Mouse (Mus musculus): ENCODE measurements around the gene Carmil2.

Gene Carmil2

GRCm38 (mm10) chr8:105722861-105723260 is 36.8 kb downstream of the Carmil2 start:
- DNase-seq (ENCODE audit: low spot score), result no peak

GRCm38 (mm10) chr8:105725726-105726125 is 39.7 kb downstream of the Carmil2 start:
- DNase-seq (ENCODE audit: low spot score), result no peak

GRCm38 (mm10) chr8:105727397-105728124 is 41.5 kb downstream of the Carmil2 start:
- DNase-seq (ENCODE audit: low spot score), result peak; percentile 61

- no peak for DNase-seq (ENCODE audit: low spot score)
Measured at GRCm38 (mm10) chr8:105732186-105732585, 46.1 kb downstream of the Carmil2 start.

GRCm38 (mm10) chr8:105739216-105739615 is 53.1 kb downstream of the Carmil2 start:
- no peak for DNase-seq (ENCODE audit: low spot score)

- DNase-seq (ENCODE audit: low spot score), result no peak
Measured at GRCm38 (mm10) chr8:105743301-105743700, 57.2 kb downstream of the Carmil2 start.

All from T-cell, adult 2 months (primary cell).